Mouse (Mus musculus): ENCODE measurements around the gene Kcng1. TPM values are rescaled to one million over a fixed set of nuclear protein-coding genes. Genes with fewer than 3 reads are reported as not detected.

Gene Kcng1
- total and polyA plus RNA-seq, 3 experiments, result 0.16 TPM; not detected in 2

DNA sequence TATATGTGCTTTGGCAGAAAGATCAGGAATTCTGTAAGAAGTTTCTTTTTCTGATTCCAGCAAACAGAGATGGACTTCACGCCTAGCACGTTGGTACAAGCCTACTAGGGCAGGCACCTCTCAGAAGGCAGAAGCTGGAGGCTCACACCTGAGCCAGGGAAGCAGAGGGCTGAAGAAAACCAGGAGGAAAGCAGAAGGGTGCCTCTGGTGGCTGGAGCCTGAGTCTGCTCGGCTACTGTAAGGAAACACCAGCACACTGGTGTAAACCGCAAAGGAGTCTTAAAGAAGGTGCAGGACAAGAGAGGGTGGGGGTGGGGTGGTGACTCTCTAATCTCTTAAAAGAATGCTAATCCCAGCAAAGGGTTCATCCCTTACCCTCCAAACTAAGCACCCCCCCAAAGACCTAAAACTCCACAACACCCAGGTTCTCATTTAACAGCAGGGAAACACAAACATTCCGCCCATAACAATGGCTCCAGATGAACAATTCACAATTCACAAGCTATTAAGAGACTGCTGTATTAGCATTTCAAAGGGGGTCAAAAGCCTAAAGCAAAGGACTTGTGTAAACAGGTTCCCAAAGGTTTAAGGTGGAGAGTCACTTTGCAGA is 67.6 kb downstream of the Kcng1 start:
- H3K36me3 ChIP-seq (replicated peaks in 1 of 2; ENCODE audit: control insufficient read depth in 1 of 2, insufficient read depth in 1 of 2, low read length in 1 of 2), result peaks cover 70 to 90% of the 10 kb centered on the region in 2 experiments
- H3K4me3 ChIP-seq (replicated peaks in 1 of 3; ENCODE audit: low read depth in 2 of 3, low read length in 2 of 3, poor library complexity in 1 of 3), result no peak overlapping the region
- no peak for DNase-seq (ENCODE audit: extremely low read depth)
- H3K79me2 ChIP-seq (replicated peaks; ENCODE audit: control insufficient read depth, extremely low read depth, insufficient read depth, poor library complexity, severe bottlenecking), result no peaks in the 10 kb centered on the region; the same call in 1 of the 2 replicates
- in situ Hi-C loops (cut with MboI; ENCODE audit: low pct_ligation_motif_present, low pct_unique_long_range_greater_than_20kb, low sequenced_read_pairs) (no loop called here), dilution Hi-C loops (cut with MboI; ENCODE audit: extremely low pct_ligation_motif_present, extremely low pct_unique_long_range_greater_than_20kb, low sequenced_read_pairs) (no loop called here)
- peaks cover 0 to 7% of the 10 kb centered on the region in 2 experiments; a peak in 1 of 4 replicates for H3K4me1 ChIP-seq (ENCODE audit: control insufficient read depth in 1 of 2, insufficient read depth in 2 of 2)
- H3K27me3 ChIP-seq (replicated peaks), result no peaks in the 10 kb centered on the region
- TF ChIP-seq POLR2A (IDR thresholded peaks at IDR 0.05; ENCODE audit: low read depth, low read length) (no peak), ELF1 (IDR thresholded peaks at IDR 0.05; ENCODE audit: low read depth, low read length) (no peak), KAT2A (IDR thresholded peaks at IDR 0.05; ENCODE audit: insufficient replicate concordance, low read length) (no peak), JUND (conservative IDR thresholded peaks at IDR 0.05; ENCODE audit: low read depth, low read length) (no peak), CTCF (conservative IDR thresholded peaks at IDR 0.05 in 1 of 2, IDR thresholded peaks at IDR 0.05 in 1 of 2; ENCODE audit: low read depth in 2 of 2, low read length in 2 of 2) (peak in 1 of 2 experiments; percentile 29; a peak in 2 of 4 replicates)
- H3K4me2 ChIP-seq (ENCODE audit: insufficient read depth, low read depth, poor library complexity, severe bottlenecking), result no peak overlapping the region
- H3K9ac ChIP-seq (ENCODE audit: insufficient read depth, low read depth), result no peak overlapping the region
- no peak overlapping the region for H3K27ac ChIP-seq (ENCODE audit: insufficient read depth, low read depth)
- no peaks in the 10 kb centered on the region for H3K9me3 ChIP-seq (replicated peaks; ENCODE audit: low read length)

Other genes with a start within 250 kb of the Kcng1 start
- 2.1 and 2.8 TPM in 2 replicates for gene Pard6b, start 200.7 kb downstream of the Kcng1 start, total RNA-seq (2012; rRNA removed)
- gene Pard6b, start 200.7 kb downstream of the Kcng1 start, total RNA-seq (2014; rRNA removed), result 1.2 TPM in 2 replicates
- 1.1 and 1.3 TPM in 2 replicates for gene Pard6b, start 200.7 kb downstream of the Kcng1 start, polyA plus RNA-seq (2012; ENCODE audit: insufficient read length, low read depth)
- 3.3 and 3.5 TPM in 2 replicates for gene Adnp, start 74.6 kb downstream of the Kcng1 start, total RNA-seq (2012; rRNA removed)
- gene Adnp, start 74.6 kb downstream of the Kcng1 start, total RNA-seq (2014; rRNA removed), result 1.3 TPM in 2 replicates
- 11.8 and 12.9 TPM in 2 replicates for gene Adnp, start 74.6 kb downstream of the Kcng1 start, polyA plus RNA-seq (2012; ENCODE audit: insufficient read length, low read depth)
- gene Gm20716, start 51.4 kb downstream of the Kcng1 start, total RNA-seq (2012; rRNA removed), result 26.1 and 27.8 TPM in 2 replicates
- 26.9 and 28.6 TPM in 2 replicates for gene Gm20716, start 51.4 kb downstream of the Kcng1 start, total RNA-seq (2014; rRNA removed)
- 30.7 and 34.8 TPM in 2 replicates for gene Gm20716, start 51.4 kb downstream of the Kcng1 start, polyA plus RNA-seq (2012; ENCODE audit: insufficient read length, low read depth)
- 28.5 and 34.5 TPM in 2 replicates for gene Dpm1, start 51.1 kb downstream of the Kcng1 start, total RNA-seq (2012; rRNA removed)
- 52.9 and 55.3 TPM in 2 replicates for gene Dpm1, start 51.1 kb downstream of the Kcng1 start, total RNA-seq (2014; rRNA removed)
- 30.7 and 54.9 TPM in 2 replicates for gene Dpm1, start 51.1 kb downstream of the Kcng1 start, polyA plus RNA-seq (2012; ENCODE audit: insufficient read length, low read depth)
- gene Mocs3, start 51.1 kb downstream of the Kcng1 start, total RNA-seq (2012; rRNA removed), result 10.6 and 13.3 TPM in 2 replicates
- gene Mocs3, start 51.1 kb downstream of the Kcng1 start, total RNA-seq (2014; rRNA removed), result 8.0 and 9.5 TPM in 2 replicates
- gene Mocs3, start 51.1 kb downstream of the Kcng1 start, polyA plus RNA-seq (2012; ENCODE audit: insufficient read length, low read depth), result 7.2 and 7.6 TPM in 2 replicates

All from CH12.LX (cell line).